Mouse (Mus musculus) stomach, postnatal 0 days (tissue): ENCODE measurements at regions not wholly inside any gene's neighbourhood (a gene's known extent, or its start where the extent isn't known, plus 50 kb on each side); places are given as distances from the start of the nearest gene placed in this dataset.

ENCODE experiments used
- CTCF ChIP-seq: IDR thresholded peaks from 2 replicates; pipeline ENCODE4 v1.5.1; 2016; ENCODE audit warnings: antibody characterized with exemption, low read depth, mild to moderate bottlenecking, moderate library complexity
- EP300 ChIP-seq: optimal IDR thresholded peaks from 2 replicates; pipeline ENCODE3; 2016; ENCODE audit warnings: antibody characterized with exemption

DNA sequence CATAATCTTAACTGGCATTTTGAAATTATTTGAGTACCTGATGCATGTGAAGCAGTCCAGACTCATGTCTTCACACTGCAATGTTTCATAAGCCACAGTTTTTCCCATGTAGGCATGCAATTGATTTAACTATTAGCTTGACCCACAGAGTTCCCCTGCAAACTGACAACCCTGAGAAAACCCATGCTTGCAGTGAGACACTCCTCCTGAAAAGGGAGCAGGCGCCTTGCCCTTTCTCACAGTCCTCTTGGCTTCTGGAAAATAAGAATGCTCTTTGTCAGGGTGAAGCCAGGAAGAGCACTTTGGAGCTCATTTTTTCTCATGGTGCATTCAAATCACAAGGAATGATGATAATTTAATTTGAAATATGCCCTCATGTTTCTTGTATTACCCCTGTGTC is 56.2 kb upstream of the Hddc2 start:
- TF ChIP-seq CTCF = no peak
- no peak for TF ChIP-seq EP300
